Mouse (Mus musculus) testis, adult 2 months (tissue): ENCODE data around the gene Abhd15.

ENCODE experiments used
- CTCF ChIP-seq: fragments of 200-500 bp; IDR thresholded peaks from 2 replicates; pipeline ENCODE4 v1.5.1; 2012; ENCODE audit warnings: low read depth, mild to moderate bottlenecking, inconsistent platforms, low read length, moderate library complexity; ENCODE audit not compliant: control insufficient read depth, insufficient read depth, insufficient replicate concordance
- POLR2A ChIP-seq: fragments of 200-500 bp; IDR thresholded peaks from 2 replicates; pipeline ENCODE4 v1.6.1; 2012; ENCODE audit warnings: low read depth, mild to moderate bottlenecking, inconsistent platforms, low read length, moderate library complexity; ENCODE audit not compliant: control insufficient read depth

- TF ChIP-seq POLR2A (no peak), CTCF (no peak)
These were observed 5.9 kb downstream of the Abhd15 start for GRCm38 (mm10) chr11:77520601-77521529.
